Mouse (Mus musculus) forebrain, embryonic 14.5 days (tissue): ENCODE data around the gene Map3k1. TPM values are rescaled to one million over a fixed set of nuclear protein-coding genes. Genes with fewer than 3 reads are reported as not detected.
"Not testable (repeated sequence)": the region's sequence is repeated elsewhere in the genome, so short reads cannot be mapped to it uniquely, and the experiment has no call there.

ENCODE experiments used
- ATAC-seq: fragments of 200-750 bp; cut with Nextera tagmentation; 2 replicates; pipeline ENCODE4 v1.8.0; 2017; ENCODE audit warnings: mild to moderate bottlenecking, moderate library complexity
- DNase-seq: peaks from one replicate; pipeline ENCODE4 v3.0.0-alpha.2; 2015; ENCODE audit warnings: low spot score
- H3K27ac ChIP-seq: fragments of 300-500 bp; sonication (generic); 2 replicates; pipeline ENCODE4 v1.5.1; 2014; ENCODE audit warnings: low read depth, mild to moderate bottlenecking, control low read depth, low read length, moderate library complexity
- H3K27me3 ChIP-seq: fragments of 300-500 bp; sonication (generic); replicated peaks from 2 replicates; pipeline ENCODE4 v1.6.1; 2014; ENCODE audit warnings: low read length, control low read depth, mixed read lengths; ENCODE audit not compliant: control insufficient read depth, insufficient read depth
- H3K36me3 ChIP-seq: fragments of 300-500 bp; sonication (generic); 2 replicates; pipeline ENCODE4 v1.6.1; 2014; ENCODE audit warnings: low read length, control low read depth; ENCODE audit not compliant: control insufficient read depth, insufficient read depth
- H3K4me1 ChIP-seq: fragments of 300-500 bp; sonication (generic); 2 replicates; pipeline ENCODE4 v1.6.1; 2014; ENCODE audit warnings: antibody characterized with exemption, low read length, control low read depth; ENCODE audit not compliant: control insufficient read depth, insufficient read depth
- H3K4me2 ChIP-seq: fragments of 300-500 bp; sonication (generic); 2 replicates; pipeline ENCODE4 v1.6.1; 2014; ENCODE audit warnings: mild to moderate bottlenecking, control low read depth, low read length
- H3K4me3 ChIP-seq: fragments of 300-500 bp; sonication (generic); 2 replicates; pipeline ENCODE4 v1.5.1; 2014; ENCODE audit warnings: low read depth, low read length, control low read depth
- H3K9ac ChIP-seq: fragments of 300-500 bp; sonication (generic); 2 replicates; pipeline ENCODE4 v1.6.1; 2014; ENCODE audit warnings: mild to moderate bottlenecking, low read length, control low read depth, moderate library complexity
- H3K9me3 ChIP-seq: fragments of 300-500 bp; sonication (generic); replicated peaks from 2 replicates; pipeline ENCODE4 v1.6.1; 2016; ENCODE audit warnings: low read length, control low read depth, mixed read lengths; ENCODE audit not compliant: control insufficient read depth
- WGBS: fragments of 180-500 bp; shearing (Covaris S2); extraction: QIAGEN DNeasy Blood & Tissue Kit; methylation state at CpG from one replicate; pipeline ENCODE4 v1.1.7; 2014; 5-methylcytosine and 5-hydroxymethylcytosine counted together
- polyA plus RNA-seq: library from polyadenylated mRNA; unstranded; fragments of >200 nt; fragmentation: Nextera tagmentation; extraction: Ambion mirVana; gene quantifications from 2 replicates; pipeline ENCODE4 v1.2.1, GENCODE M21; 2014

Gene Map3k1
- polyA plus RNA-seq, 1 experiment from 2014 or later = 9.5 TPM

- Histone ChIP-seq H3K4me3 (no peak overlapping the region), H3K4me2 (no peak overlapping the region), H3K27me3 (no peaks in the 10 kb centered on the region), H3K36me3 (peaks cover 34% of the 10 kb centered on the region), H3K27ac (no peak overlapping the region), H3K9me3 (no peaks in the 10 kb centered on the region), H3K9ac (no peak overlapping the region), H3K4me1 (no peaks in the 10 kb centered on the region)
- WGBS = 74% methylated on average over 9 of the region's 9 CpGs
- DNase-seq (no peak), ATAC-seq (no peak)
Measured at GRCm38 (mm10) chr13:111719726-111720125, 89.1 kb downstream of the Map3k1 start.

GRCm38 (mm10) chr13:111710531-111710930, 98.3 kb downstream of the Map3k1 start:
- Histone ChIP-seq H3K27me3 (no peaks in the 10 kb centered on the region), H3K27ac (no peak overlapping the region), H3K36me3 (peaks cover 95% of the 10 kb centered on the region), H3K9me3 (no peaks in the 10 kb centered on the region), H3K9ac (no peak overlapping the region), H3K4me1 (no peaks in the 10 kb centered on the region), H3K4me3 (no peak overlapping the region), H3K4me2 (no peak overlapping the region)
- 88% methylated on average over 4 of the region's 4 CpGs for WGBS
- DNase-seq = no peak
- ATAC-seq = no peak

GRCm38 (mm10) chr13:111703952-111704351, 104.8 kb downstream of the Map3k1 start:
- not testable (repeated sequence) for ATAC-seq, H3K4me2 ChIP-seq, H3K27ac ChIP-seq, H3K27me3 ChIP-seq, H3K9ac ChIP-seq, H3K4me3 ChIP-seq, H3K4me1 ChIP-seq, H3K9me3 ChIP-seq, DNase-seq
- WGBS = 85% methylated on average over 4 of the region's 4 CpGs
- H3K36me3 ChIP-seq = peaks cover 63% of the 10 kb centered on the region

GRCm38 (mm10) chr13:111703396-111703795, 105.4 kb downstream of the Map3k1 start:
- Histone ChIP-seq H3K9me3 (no peaks in the 10 kb centered on the region), H3K4me3 (no peak overlapping the region), H3K27ac (no peak overlapping the region), H3K4me2 (no peak overlapping the region), H3K4me1 (no peaks in the 10 kb centered on the region), H3K27me3 (no peaks in the 10 kb centered on the region), H3K9ac (no peak overlapping the region), H3K36me3 (peaks cover 58% of the 10 kb centered on the region)
- ATAC-seq (no peak), DNase-seq (no peak)
- 96% methylated on average over 10 of the region's 10 CpGs for WGBS

Other genes starting within 250 kb of the Map3k1 start
- not detected in 2 replicates for gene Gm10198, start 216.2 kb downstream of the Map3k1 start, polyA plus RNA-seq
- 22.2 and 26.8 TPM in 2 replicates for gene Mier3, start 128.0 kb downstream of the Map3k1 start, polyA plus RNA-seq